Mouse (Mus musculus) left cerebral cortex, postnatal 4 days (tissue): ENCODE data around the gene Senp7. TPM values are rescaled to one million over a fixed set of nuclear protein-coding genes. Genes with fewer than 3 reads are reported as not detected.
"Not testable (repeated sequence)": the region's sequence is repeated elsewhere in the genome, so short reads cannot be mapped to it uniquely, and the experiment has no call there.

Experiments
- DNase-seq: peaks from one replicate; pipeline ENCODE4 v3.0.0-alpha.2; 2022
- intact Hi-C: fragments of 180-260 bp; cut with DNase I; formaldehyde crosslinking; loops from one replicate; pipeline ENCODE4 v1.15.1; 2025
- total RNA-seq, 2 experiments: library from RNA; stranded (reverse); gene quantifications; 2 replicates each; pipeline ENCODE4 v1.2.3; 2021

The Senp7 gene
- total RNA-seq, 2 experiments from 2014 or later, result 54.3 to 65.4 TPM

- no peak for DNase-seq
- intact Hi-C loops, result no loop called here
Measured at GRCm38 (mm10) chr16:56122517-56122916, 74.4 kb downstream of the Senp7 start.

GRCm38 (mm10) chr16:56124045-56124444 lies 75.9 kb downstream of the Senp7 start:
- intact Hi-C loops, result no loop called here
- DNase-seq, result no peak

GRCm38 (mm10) chr16:56131666-56132065 lies 83.5 kb downstream of the Senp7 start:
- intact Hi-C loops, result no loop called here
- DNase-seq, result no peak

GRCm38 (mm10) chr16:56134149-56134548 lies 86.0 kb downstream of the Senp7 start:
- no peak for DNase-seq
- intact Hi-C loops, result no loop called here

- intact Hi-C loops, DNase-seq: not testable (repeated sequence)
Measured at GRCm38 (mm10) chr16:56137672-56138071, 89.5 kb downstream of the Senp7 start.

GRCm38 (mm10) chr16:56139921-56140320 lies 91.8 kb downstream of the Senp7 start:
- intact Hi-C loops, result no loop called here
- no peak for DNase-seq

GRCm38 (mm10) chr16:56144876-56145555 lies 96.9 kb downstream of the Senp7 start:
- intact Hi-C loops, result no loop called here

GRCm38 (mm10) chr16:56147679-56148078 lies 99.5 kb downstream of the Senp7 start:
- intact Hi-C loops, result no loop called here
- no peak for DNase-seq

More at GRCm38 (mm10) chr16:56144876-56145555, 96.9 kb downstream of the Senp7 start:
- DNase-seq, result no peak

GRCm38 (mm10) chr16:56163466-56163865 lies 115.3 kb downstream of the Senp7 start:
- intact Hi-C loops, result no loop called here
- DNase-seq, result no peak

GRCm38 (mm10) chr16:56170247-56170646 lies 122.1 kb downstream of the Senp7 start:
- DNase-seq, result no peak
- intact Hi-C loops, result loop anchor here (5.0 kb wide), 1 partner anchor 512 kb away; no protein-coding TSS in a partner anchor

GRCm38 (mm10) chr16:56175867-56176581 lies 127.9 kb downstream of the Senp7 start:
- intact Hi-C loops, result no loop called here
- peak; percentile 62 for DNase-seq

GRCm38 (mm10) chr16:56186863-56187262 lies 138.7 kb downstream of the Senp7 start:
- intact Hi-C loops, result no loop called here
- no peak for DNase-seq

- intact Hi-C loops, result no loop called here
- peak; percentile 40 for DNase-seq
Measured at GRCm38 (mm10) chr16:56188198-56188597, 140.1 kb downstream of the Senp7 start.

GRCm38 (mm10) chr16:56204051-56204450 lies 155.9 kb downstream of the Senp7 start, which contains the start of gene Impg2:
Impg2 (plus strand) TSS chr16:56204313.
- DNase-seq, result no peak
- intact Hi-C loops, result no loop called here

GRCm38 (mm10) chr16:56212740-56213139 lies 164.6 kb downstream of the Senp7 start:
- intact Hi-C loops, result no loop called here
- no peak for DNase-seq

GRCm38 (mm10) chr16:56227686-56228085 lies 179.5 kb downstream of the Senp7 start:
- no peak for DNase-seq
- intact Hi-C loops, result no loop called here

GRCm38 (mm10) chr16:56229455-56229854 lies 181.3 kb downstream of the Senp7 start:
- no peak for DNase-seq
- intact Hi-C loops, result no loop called here

GRCm38 (mm10) chr16:56231300-56231699 lies 183.2 kb downstream of the Senp7 start:
- intact Hi-C loops, result no loop called here
- DNase-seq, result peak; percentile 15

GRCm38 (mm10) chr16:56232736-56233135 lies 184.6 kb downstream of the Senp7 start:
- DNase-seq, result peak; percentile 48
- intact Hi-C loops, result no loop called here
